Mouse (Mus musculus): ENCODE data around the gene Lamc1. TPM values are rescaled to one million over a fixed set of nuclear protein-coding genes. Genes with fewer than 3 reads are reported as not detected.

Lamc1 gene
- total and polyA plus RNA-seq, 3 experiments: 13.1 to 174 (median 32.4) TPM

GRCm38 (mm10) chr1:153380746-153381282 is 48.2 kb upstream of the Lamc1 start:
- Histone ChIP-seq H3K27me3 (ENCODE audit: control insufficient read depth in 1 of 2, insufficient read depth in 2 of 2, low read length in 2 of 2) (peaks cover 0 to 2% of the 10 kb centered on the region in 2 experiments; a peak in 2 of 4 replicates), H3K27ac (ENCODE audit: control insufficient read depth, low read depth, low read length) (no peak overlapping the region), H3K4me1 (ENCODE audit: control insufficient read depth in 1 of 2, insufficient read depth in 2 of 2, low read length in 2 of 2) (no peaks in the 10 kb centered on the region), H3K9ac (ENCODE audit: control insufficient read depth, low read depth, low read length, poor library complexity, severe bottlenecking) (no peak overlapping the region), H3K79me2 (ENCODE audit: control insufficient read depth, insufficient read depth, low read length, poor library complexity) (no peaks in the 10 kb centered on the region), H3K36me3 (ENCODE audit: control insufficient read depth in 1 of 2, insufficient read depth in 2 of 2, low read length in 2 of 2) (no peaks in the 10 kb centered on the region), H3K9me3 (replicated peaks; ENCODE audit: insufficient read depth, low read length) (no peaks in the 10 kb centered on the region), H3K4me3 (ENCODE audit: control insufficient read depth in 1 of 2, insufficient read depth in 1 of 2, low read depth in 2 of 2, low read length in 2 of 2) (no peak overlapping the region)
- no peak for TF ChIP-seq HCFC1 (IDR thresholded peaks at IDR 0.05; ENCODE audit: low read depth, low read length)
- no peak for TF ChIP-seq CHD1 (IDR thresholded peaks at IDR 0.05; ENCODE audit: low read depth, low read length)
- no peak for TF ChIP-seq NELFE (IDR thresholded peaks at IDR 0.05; ENCODE audit: low read depth, low read length)
- no peak for DNase-seq (ENCODE audit: low read depth, low spot score)

GRCm38 (mm10) chr1:153379832-153380231 is 47.2 kb upstream of the Lamc1 start:
- no peak overlapping the region for H3K27ac ChIP-seq (ENCODE audit: control insufficient read depth, low read depth, low read length)
- TF ChIP-seq NELFE (IDR thresholded peaks at IDR 0.05; ENCODE audit: low read depth, low read length): no peak
- no peak for TF ChIP-seq SMC3 (IDR thresholded peaks at IDR 0.05; ENCODE audit: low read depth, low read length)
- TF ChIP-seq TCF12 (IDR thresholded peaks at IDR 0.05; ENCODE audit: low read depth, low read length): no peak
- no peak for TF ChIP-seq CTCF (IDR thresholded peaks at IDR 0.05 in 2 of 3, conservative IDR thresholded peaks at IDR 0.05 in 1 of 3; ENCODE audit: control insufficient read depth in 1 of 3, insufficient read depth in 1 of 3, low read depth in 2 of 3, low read length in 3 of 3, poor library complexity in 1 of 3, severe bottlenecking in 1 of 3)
- TF ChIP-seq TBP (IDR thresholded peaks at IDR 0.05; ENCODE audit: low read depth, low read length): no peak
- no peak for TF ChIP-seq ZMIZ1 (IDR thresholded peaks at IDR 0.05; ENCODE audit: low read depth, low read length)
- TF ChIP-seq USF2 (IDR thresholded peaks at IDR 0.05; ENCODE audit: borderline replicate concordance in 1 of 2, insufficient read depth in 1 of 2, low read depth in 1 of 2, low read length in 2 of 2): no peak
- no peak for TF ChIP-seq ZKSCAN1 (IDR thresholded peaks at IDR 0.05; ENCODE audit: low read depth, low read length)
- TF ChIP-seq MXI1 (IDR thresholded peaks at IDR 0.05; ENCODE audit: low read depth, low read length): no peak
- no peak for TF ChIP-seq CHD2 (IDR thresholded peaks at IDR 0.05; ENCODE audit: low read length)
- TF ChIP-seq GATA1 (IDR thresholded peaks at IDR 0.05; ENCODE audit: low read depth, low read length): no peak
- no peak for TF ChIP-seq MYC (IDR thresholded peaks at IDR 0.05; ENCODE audit: low read depth, low read length)
- no peak for TF ChIP-seq HCFC1 (IDR thresholded peaks at IDR 0.05; ENCODE audit: low read depth, low read length)
- no peaks in the 10 kb centered on the region for H3K9me3 ChIP-seq (replicated peaks; ENCODE audit: insufficient read depth, low read length)
- H3K4me1 ChIP-seq (ENCODE audit: control insufficient read depth in 1 of 2, insufficient read depth in 2 of 2, low read length in 2 of 2): no peaks in the 10 kb centered on the region
- no peak overlapping the region for H3K4me3 ChIP-seq (ENCODE audit: control insufficient read depth in 1 of 2, insufficient read depth in 1 of 2, low read depth in 2 of 2, low read length in 2 of 2)
- DNase-seq (ENCODE audit: low read depth, low spot score): no peak
- H3K36me3 ChIP-seq (ENCODE audit: control insufficient read depth in 1 of 2, insufficient read depth in 2 of 2, low read length in 2 of 2): no peaks in the 10 kb centered on the region
- H3K9ac ChIP-seq (ENCODE audit: control insufficient read depth, low read depth, low read length, poor library complexity, severe bottlenecking): no peak overlapping the region
- peaks cover 0 to 4% of the 10 kb centered on the region in 2 experiments; a peak in 3 of 4 replicates for H3K27me3 ChIP-seq (ENCODE audit: control insufficient read depth in 1 of 2, insufficient read depth in 2 of 2, low read length in 2 of 2)
- H3K79me2 ChIP-seq (ENCODE audit: control insufficient read depth, insufficient read depth, low read length, poor library complexity): no peaks in the 10 kb centered on the region

- no peak overlapping the region for H3K4me3 ChIP-seq (ENCODE audit: control insufficient read depth in 1 of 2, insufficient read depth in 1 of 2, low read depth in 2 of 2, low read length in 2 of 2)
- no peak overlapping the region for H3K9ac ChIP-seq (ENCODE audit: control insufficient read depth, low read depth, low read length, poor library complexity, severe bottlenecking)
- no peak for TF ChIP-seq POLR2AphosphoS2 (IDR thresholded peaks at IDR 0.05; ENCODE audit: low read length)
- H3K4me1 ChIP-seq (ENCODE audit: control insufficient read depth in 1 of 2, insufficient read depth in 2 of 2, low read length in 2 of 2): no peaks in the 10 kb centered on the region
- no peaks in the 10 kb centered on the region for H3K79me2 ChIP-seq (ENCODE audit: control insufficient read depth, insufficient read depth, low read length, poor library complexity)
- no peak for DNase-seq (ENCODE audit: low read depth, low spot score)
- no peaks in the 10 kb centered on the region for H3K36me3 ChIP-seq (ENCODE audit: control insufficient read depth in 1 of 2, insufficient read depth in 2 of 2, low read length in 2 of 2)
- H3K27me3 ChIP-seq (ENCODE audit: control insufficient read depth in 1 of 2, insufficient read depth in 2 of 2, low read length in 2 of 2): peaks cover 2 to 8% of the 10 kb centered on the region in 2 experiments; a peak in 3 of 4 replicates
- H3K27ac ChIP-seq (ENCODE audit: control insufficient read depth, low read depth, low read length): no peak overlapping the region
- no peaks in the 10 kb centered on the region for H3K9me3 ChIP-seq (replicated peaks; ENCODE audit: insufficient read depth, low read length)
These were observed 46.0 kb upstream of the Lamc1 start for GRCm38 (mm10) chr1:153378587-153378986.

Data from MEL (cell line).